Mouse (Mus musculus) cerebellum, postnatal 14 days (tissue): ENCODE measurements around the gene Prrt4.
"Not testable (repeated sequence)": the region's sequence is repeated elsewhere in the genome, so short reads cannot be mapped to it uniquely, and the experiment has no call there.

Experiments used
- DNase-seq, 2 experiments: peaks; one replicate each; pipeline ENCODE4 v3.0.0; 2021; ENCODE audit warnings: mixed read lengths in 2 of 2

Prrt4 gene

DNA sequence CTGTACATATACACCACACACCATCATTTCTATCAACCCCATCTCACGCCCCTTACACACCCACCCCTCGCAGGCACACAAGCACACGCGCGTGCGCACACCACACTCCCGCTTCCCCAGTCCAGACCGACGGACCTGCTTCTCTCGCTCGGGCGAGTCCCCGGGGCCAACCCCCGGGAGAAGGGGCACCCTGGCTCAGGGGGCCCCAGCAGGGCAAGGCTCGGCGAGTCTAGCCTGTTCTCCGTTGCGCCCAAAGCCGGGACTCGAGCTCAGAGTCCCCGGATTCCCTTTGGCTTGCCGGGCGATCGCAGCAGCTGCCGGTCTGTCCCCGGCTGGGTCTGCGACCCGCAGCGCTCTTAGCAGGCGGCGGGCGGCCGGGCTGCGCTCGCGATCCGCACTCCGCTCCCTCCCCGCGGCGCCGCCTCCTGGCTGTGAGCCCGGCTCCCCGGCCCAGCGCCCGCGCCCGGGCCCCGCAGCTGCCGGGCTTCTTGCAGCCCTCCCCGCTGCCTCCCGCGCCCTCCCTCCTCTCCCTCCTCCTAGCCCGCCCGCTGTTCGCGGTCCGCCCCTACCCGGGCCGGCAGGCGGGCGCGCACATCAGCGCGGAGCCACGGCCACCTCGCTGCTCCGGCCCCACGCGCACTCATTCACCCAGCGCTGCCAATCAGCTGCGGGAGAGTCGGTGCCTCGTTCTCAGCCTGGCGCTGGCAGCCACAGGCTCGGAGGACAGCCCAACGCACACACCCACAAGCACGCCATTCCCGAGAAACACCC is at the start of gene Prrt4:
TSS of gene Prrt4 (minus strand) at position 697 of the 771 bp plus-strand sequence.
- DNase-seq: peak; percentile 71 to 72

DNA sequence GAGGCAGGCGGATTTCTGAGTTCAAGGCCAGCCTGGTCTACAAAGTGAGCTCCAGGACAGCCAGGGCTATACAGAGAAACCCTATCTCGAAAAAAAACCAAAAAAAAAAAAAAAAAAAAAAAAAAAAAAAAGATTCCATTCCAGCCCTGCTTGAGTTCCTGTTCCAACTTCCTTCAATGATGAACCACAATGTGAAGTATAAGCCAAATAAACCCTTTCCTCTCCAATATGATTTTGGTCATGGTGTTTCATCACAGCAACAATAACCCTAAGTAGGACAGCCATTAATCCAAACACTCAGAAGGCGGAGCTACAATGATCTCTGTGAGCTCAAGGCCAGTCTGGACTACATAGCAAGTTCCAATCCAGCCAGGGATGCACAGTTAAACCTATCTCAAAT is 38.3 kb upstream of the Prrt4 start:
- not testable (repeated sequence) for DNase-seq

DNA sequence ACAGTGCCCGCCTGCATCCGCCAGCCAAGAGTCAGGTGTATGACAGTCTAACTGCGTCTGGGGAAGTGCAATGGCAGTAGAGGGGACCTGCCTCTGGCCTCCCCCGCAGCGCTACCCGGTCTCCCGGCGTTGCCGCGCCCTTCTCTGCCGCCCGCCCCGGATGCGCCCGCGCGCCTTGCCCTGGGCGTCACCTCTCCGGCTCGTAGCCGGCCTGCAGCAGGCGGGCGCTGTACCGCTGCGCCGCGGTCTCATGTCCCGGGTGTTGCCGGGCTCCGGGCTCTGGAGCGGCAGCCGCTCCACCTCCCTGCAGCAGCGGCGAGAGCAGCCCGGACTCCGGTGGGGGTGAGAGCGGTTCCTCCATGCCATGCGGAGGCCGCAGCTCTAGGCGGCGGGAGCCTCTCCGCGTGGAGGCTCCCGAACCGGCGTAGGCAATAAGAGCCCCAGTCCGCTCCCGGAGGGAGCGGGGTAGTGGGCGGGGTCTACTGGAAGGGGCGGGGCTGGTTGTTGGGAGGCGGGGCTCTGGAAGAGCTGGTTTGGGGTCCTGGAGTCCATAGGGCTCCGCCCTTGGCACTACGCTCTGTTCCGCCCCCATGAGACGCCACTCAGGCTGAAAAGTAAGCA is 36.6 kb upstream of the Prrt4 start, which contains the start of gene Impdh1:
TSS of gene Impdh1 (minus strand) at position 484 of the 621 bp plus-strand sequence.
- peak; percentile 81 to 83 for DNase-seq

DNA sequence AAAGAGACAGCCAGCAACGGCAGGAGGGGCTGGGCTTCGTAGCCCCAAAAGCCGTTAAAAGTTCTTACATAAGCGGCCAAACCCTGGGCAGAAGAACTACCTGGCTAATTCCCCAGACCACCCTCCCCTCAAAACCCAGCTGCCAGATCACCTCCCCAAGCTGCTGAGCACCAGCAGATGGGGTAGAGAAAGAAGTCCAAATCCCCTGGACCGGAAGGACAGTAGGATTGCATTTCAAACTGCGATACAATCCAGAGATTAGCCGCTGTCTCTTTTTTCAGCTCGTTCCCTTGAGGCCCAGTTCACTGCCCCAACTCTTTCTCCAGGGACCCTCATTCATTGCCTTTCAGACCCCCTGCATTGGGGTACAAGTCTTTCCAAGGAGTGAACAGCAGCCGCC is 35.8 kb upstream of the Prrt4 start:
- DNase-seq: no peak

DNA sequence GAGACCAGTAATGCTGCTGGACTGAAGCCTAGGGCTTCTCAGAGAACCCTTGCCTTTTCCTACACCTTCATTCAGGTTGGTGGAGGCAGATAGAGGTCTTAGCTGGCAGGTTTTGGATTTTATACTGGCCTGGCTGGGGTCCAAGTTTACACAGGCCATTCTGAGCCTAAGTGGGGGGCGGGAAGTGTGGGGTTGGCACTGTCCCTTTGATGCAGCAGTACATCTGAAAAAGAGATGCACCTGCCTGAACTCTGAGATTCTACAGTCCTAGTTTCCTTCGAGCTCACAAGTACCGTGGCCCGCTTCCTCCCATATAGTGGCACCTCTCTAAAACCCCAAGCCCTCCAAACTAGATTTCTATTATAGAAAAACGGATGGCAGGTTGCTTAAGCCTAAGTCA is 35.4 kb upstream of the Prrt4 start:
- DNase-seq: peak; percentile 30 to 47

DNA sequence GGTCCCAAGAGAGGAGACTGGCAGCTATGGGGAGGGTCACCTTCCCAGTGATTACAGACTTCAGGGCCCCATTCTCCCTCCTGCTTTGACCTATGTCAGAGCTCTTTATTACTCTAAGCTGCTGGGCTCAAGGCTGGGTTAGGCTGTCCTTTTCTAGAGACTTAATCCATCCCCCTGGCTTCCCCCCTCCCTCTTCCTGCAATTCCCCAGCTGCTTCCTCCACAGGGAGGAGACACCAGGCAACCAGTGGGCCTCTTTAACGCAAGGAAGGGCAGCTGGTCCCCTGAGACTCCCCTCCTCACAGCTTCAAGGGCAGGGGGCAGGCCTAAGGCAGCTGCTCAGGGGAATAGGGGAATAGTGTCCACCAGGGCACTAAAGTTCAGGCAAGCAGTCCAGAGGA is 34.9 kb upstream of the Prrt4 start:
- no peak for DNase-seq

DNA sequence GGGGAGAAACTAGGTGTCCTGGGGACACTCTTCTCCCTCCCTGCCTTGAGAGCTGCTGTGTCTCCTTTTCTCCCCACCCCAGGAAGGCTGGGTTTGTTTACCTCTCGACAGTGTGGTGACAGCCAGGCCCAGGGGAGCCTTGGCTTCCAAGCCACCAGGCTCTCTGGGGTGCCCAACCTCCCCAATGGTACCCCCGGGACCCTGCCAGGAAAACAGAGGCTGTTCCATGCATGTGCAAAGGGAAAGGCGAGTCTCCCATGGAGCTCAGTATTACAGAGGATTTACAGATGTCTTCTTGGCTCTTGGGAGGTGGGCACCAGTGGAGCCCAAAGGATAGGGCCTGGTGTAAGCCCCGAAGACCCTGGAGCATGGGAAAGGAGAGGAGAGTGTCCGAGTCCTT is 34.1 kb upstream of the Prrt4 start:
- no peak for DNase-seq

DNA sequence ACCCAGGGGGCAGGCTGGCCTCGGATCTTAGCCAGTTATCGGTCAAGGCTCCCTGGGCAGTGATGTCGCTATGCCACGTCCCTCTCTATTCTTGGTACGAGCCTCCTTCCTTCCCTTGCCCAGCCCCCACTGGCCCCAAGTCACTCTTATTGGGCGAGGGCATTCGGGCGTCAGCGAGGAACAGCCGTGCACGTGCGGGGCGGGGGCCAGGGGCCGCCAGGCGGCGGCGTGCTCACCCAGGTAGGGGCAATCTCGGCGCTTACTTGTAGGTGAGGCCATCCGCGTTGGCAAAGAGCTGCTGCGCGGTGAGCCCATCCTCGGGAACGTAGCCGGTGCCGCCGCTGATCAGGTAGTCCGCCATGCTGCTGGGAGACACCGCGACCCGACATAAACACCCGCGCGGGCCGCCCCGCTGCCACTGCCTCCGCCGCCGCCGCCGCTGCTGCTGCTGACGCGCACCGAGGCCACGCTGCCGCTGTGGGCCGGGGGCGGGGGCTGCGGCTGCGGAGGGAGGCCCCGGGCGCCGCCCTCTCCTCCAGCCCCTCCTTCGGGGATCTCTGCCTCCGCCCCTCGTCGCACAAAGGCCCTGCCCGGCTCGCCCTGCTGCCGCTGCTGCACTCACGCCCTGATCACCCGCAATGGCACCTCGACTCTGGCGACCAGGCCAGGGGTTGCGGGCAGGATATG is 32.6 kb upstream of the Prrt4 start:
- peak; percentile 86 to 90 for DNase-seq

DNA sequence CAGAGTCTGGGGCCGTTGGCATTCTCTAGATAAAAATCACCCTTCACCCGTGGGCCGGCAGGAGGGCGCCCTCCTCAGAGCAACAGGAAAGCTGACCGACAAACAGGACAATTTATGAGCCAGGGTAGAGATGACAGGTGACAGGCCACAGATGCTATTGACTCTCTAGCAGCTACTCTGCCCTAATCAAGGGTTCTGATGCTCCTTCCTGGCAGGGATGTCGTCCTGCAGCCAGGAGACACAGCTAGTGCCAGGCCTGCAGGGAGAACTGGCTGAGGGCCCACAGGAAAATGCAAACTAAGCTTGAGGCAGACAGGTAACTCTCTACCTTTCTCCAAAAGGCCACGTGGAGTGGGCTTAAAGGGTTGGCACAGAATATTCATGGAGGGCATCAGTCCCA is 31.8 kb upstream of the Prrt4 start:
- peak; percentile 75 to 79 for DNase-seq

DNA sequence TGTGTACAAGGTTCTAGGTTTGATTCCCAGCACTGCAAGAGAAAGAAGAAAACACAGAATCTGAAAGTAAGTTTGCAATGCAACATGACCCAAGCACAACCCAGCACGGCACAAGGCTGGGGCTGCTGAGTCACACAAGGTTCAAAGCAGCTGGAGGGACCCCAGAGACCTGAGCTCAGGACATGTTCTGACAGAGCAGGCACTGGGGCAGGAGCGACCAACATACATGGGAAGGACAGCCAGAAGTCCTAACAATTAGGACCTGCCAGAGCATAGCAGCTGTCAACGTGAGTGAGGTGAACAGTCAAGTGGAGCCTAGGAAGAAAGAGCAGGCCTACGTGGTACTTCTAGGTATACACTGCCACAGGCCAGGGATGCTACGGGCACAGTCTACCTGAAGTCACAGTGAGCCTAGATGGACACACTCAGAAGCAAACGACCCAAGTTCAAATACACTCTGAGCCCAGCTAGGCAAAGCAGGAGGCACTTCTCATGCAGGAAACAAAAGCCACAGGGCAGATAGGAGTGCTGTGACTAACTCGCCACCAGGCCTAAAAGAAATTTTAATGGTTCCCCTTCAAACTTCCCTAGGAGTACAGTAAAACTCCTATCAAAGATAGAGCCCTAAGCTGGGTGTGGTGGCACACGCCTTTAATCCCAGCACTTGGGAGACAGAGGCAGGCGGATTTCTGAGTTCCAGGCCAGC is 31.0 kb upstream of the Prrt4 start:
- DNase-seq: no peak

DNA sequence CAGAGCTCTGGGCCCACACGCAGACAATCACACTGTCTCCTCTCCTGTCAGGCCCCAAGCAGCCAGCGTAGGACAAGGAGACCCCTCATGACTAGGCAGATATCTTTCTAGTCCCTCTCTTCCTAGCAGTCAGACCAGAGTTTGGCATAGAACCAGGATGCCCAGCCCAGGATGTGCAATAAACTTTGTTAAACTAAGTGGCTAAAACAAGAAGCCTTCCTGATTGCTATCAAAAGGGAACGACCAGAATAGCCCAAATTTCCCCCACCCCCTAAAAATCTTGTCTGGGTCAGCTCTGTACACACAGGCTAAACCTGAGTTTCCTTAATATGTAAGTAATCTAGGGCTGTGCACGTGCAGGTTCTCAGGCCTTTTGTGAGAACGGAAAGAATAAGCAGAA is 28.8 kb upstream of the Prrt4 start:
- DNase-seq: no peak

DNA sequence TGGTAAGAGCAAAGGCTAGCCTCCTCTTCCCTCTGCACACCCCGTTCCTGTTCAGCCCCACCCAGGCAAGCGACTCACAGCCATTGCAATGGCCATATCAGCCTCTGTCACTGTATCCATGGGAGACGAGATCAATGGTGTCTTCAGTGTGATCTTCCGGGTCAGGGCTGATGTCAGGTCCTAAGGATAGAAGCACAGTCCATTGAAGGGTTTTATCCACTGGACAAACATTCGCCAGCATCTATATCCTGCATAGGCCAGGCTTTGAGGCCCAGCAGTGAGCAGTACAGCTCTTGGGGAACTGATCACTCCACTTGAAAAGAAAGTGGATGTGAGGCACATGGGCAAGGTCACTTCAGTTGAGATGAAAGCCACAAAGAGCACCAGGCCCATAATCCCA is 27.6 kb upstream of the Prrt4 start:
- DNase-seq: no peak

DNA sequence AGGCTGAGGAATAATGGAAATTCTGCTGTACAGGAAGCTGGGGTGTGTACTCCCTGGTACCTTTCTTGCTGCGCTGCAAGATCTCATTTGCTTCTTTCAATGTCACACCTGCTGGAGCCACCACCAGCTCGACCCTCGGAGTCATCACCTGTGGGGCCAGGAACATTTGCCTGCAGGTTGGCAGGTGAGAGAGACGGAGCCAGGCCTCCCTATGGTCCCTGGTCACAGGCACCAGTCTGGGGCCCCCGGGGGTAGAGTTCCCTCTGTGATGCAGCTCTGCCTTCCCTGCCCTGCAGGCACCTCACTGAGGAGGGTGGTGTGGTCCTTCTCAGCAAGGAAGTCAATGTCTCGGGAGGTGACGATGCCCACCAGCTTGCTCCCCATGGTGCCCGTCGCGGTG is 26.6 kb upstream of the Prrt4 start:
- DNase-seq: no peak

DNA sequence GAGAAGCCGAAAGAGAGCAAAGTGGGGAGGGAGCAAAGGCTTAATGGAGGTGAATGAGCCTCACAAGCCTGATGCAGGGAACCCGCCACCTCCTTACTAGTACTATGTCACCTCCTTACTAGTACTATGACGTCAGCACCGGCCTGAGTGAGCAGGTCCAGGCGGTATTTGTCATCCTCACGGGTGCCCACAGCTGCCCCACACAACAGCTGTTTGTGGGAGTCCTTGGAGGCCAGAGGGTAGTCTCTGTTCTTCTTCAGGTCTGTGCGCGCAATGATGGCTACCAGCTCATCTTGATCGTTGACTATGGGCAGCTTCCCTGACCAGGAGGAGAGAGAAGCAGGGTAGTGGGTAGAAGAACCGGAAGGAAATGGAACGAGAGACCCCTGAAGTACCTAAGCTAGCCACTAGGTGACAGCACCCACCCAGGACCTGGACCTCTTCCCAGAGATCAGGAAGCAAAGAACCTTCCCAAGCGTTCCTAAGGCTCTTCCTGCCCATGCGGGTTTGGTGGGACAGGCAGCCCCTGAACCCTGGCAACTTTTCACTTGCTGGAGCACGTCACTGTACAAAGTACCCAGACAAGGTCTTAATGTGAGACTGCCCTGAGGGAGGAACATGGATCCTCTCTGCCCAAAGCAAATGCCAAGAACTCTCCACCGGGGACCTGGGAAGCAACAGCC is 25.7 kb upstream of the Prrt4 start:
- peak; percentile 79 to 84 for DNase-seq

DNA sequence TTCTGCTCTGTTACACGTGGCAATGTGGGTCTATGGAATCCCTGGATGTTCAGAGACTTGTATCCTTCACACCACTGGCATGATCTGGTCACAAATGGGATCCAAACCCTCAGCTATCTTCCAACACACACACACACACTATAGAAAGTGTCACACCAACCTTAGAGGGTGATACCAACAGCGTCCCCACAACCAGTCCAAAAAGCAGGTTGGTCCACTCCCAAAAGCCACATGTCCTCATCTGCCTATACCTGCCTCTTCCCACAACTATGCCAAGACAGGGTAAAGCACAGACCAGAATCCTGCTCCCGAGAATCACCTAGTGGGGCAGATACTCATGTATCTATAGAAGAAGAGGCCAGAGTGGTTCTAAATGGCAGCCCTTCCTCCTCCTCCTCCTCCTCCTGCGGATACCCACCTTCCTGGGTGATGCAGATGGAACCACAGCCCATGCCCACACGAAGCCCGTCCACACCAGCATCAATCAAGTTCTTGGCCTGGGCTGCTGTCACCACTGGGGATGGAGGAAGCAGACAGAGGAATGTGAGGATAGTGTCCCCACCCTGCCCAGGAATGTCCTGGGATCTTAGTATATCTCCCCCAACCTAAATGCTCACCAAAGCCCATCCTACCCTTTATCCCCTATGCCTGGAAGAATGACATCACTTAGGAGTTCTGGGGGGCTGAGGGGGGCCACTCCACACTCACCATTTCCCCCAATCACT is 24.6 kb upstream of the Prrt4 start:
- no peak for DNase-seq

DNA sequence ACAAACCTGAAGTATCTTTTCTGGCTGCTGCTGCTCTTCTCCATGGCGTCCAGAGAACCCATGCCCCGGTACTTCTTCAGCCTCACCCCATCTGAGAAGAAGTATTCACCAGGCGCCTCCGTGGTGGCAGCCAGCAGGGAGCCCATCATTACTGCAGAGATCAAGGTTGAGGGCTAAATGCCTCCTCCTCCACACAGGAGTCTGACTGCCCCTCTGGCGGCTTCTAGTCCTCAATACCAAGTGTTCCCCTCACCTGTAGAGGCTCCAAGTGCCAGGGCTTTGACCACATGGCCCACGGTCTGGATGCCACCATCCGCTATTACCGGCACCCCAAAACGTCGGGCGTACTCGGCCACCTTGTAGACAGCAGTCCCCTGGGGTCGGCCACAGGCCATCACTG is 23.7 kb upstream of the Prrt4 start:
- no peak for DNase-seq

DNA sequence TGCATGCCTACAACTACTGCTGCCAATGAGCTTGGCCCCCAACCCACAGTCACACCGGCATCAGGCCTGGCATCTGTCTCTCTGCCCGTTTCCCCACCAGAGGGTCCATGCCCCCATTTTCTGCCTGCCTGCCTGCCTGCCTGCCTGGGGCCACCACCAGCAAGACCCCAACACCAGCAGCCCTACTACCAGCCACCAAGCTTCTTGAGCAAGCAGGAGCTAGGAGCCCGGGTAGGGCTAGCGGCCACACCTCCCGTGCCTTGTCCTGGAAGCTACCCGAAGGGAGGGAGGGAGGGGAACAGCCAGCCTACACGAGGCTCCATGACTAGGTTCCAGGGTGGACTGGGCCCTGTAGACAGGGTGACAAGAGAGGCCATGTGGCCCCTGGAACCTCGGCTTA is 22.6 kb upstream of the Prrt4 start:
- DNase-seq: no peak

DNA sequence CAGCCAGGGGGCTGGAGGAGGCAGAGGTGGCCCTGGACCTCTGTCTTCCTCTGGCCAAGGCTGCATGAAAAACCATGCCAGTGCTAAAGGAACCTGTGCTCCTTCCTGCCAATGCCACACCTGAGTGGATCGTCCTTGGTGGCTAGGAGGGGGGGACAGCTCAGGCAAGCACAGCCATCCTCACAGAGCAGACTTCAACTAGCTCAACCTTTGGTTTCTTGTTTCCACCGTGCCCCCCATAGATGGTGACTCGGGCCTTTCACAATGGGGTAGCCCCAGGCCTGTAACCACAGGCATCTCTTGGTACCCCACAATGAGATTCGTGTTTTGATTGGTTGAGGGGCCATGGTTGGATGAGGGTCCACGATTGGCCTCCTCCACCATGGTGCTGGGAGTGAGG is 22.0 kb upstream of the Prrt4 start:
- DNase-seq: no peak

DNA sequence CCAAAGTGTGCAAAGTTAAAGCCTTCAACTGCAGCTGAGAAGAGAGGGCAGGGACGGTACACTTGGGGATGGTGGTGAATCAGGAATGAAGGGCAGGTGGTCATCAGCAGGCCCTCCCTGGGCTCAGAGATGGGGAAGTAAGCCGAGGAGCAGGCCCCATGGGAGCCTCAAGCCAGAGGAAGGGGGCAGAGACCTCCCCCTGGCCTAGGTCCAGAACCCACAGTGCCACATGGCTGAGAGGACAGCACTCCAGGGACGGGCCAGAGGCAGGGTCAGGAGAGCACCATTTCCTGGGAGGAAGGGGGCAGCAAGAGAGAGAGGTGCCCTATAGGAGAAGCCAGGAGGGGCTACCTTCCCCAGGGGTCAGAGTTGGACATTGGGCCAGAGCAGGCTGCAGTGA is 21.1 kb upstream of the Prrt4 start:
- no peak for DNase-seq

DNA sequence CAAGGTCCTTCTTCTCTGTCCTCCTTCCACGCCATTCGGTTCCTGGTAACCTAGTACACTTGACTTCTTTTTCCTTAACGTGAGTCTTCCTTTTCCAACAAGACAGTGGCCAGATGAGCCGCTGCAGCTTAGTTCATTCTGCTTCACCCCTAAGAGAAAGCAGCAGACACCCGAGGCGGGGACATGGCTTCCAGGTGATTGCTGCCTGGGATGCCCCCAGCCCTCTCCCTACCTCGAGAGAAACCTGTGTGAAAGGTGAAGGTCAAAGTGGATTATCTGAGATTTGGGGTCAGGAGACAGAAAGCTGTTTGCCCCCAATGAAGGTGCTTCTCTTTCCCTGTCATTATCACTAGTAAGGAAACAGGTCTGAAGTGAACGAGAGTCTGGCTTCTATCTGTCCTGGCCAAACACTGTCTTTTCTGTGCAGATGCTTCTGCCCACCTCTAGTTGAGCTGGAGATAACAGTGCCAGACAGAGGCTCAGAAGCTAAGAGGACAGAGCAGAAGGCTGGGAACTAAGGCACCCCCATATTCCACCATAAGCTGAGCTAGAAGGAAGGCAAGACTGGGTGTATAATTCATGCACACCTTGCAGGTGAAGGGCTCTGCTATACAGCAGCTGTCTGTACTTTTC is 20.0 kb upstream of the Prrt4 start:
- no peak for DNase-seq
